Comparison of ENCODE assay signal across 20 mouse cellular contexts in the genomic region with DNA sequence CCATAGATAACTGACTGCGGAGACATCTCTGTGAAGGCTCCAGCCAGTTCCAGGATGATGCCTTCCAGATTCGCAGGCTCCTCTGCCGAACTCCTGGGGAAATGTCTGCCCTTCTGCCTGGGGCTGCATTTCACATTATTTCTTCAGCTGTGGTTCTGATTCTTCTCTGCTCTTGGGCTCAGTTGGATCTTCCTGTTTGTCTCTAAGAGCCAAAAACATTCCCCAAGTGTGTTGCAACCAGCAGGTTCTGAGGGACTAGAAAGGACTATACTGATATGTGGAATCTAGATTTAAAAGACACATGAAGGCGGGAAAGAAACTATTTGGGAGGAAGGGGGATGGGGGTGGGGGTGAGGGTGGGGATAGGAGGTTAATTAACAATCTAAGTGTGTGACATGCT.
DNase-seq lines count a peak whose midpoint lies in the region; ATAC-seq and TF ChIP-seq lines count a peak whose summit lies in the region.
"Had no signal": no experiment of that assay in that cellular context is flagged by ENCODE, and none has a peak within 500 bp of the region (broad histone marks: within the 10 kb centered on the region; RNA-seq: fewer than 3 reads in every experiment).

No protein-coding gene starts in this region.

- TF ChIP-seq EP300 in heart, adult 2 months (IDR thresholded peaks at IDR 0.05; ENCODE audit: insufficient read depth, low read depth, low read length), result no peak

- no peaks in the 10 kb centered on the region for H3K79me2 ChIP-seq in heart, adult 2 months (replicated peaks; ENCODE audit: control insufficient read depth, insufficient read depth, low read length)

- DNase-seq in heart, adult 2 months, result peak; percentile 18 to 30
- DNase-seq in heart, postnatal 14 days, result no peak
- DNase-seq in layer of hippocampus, adult 2 months (ENCODE audit: low spot score in 2 of 2), result no peak
- DNase-seq in layer of hippocampus, adult 18-20 months (ENCODE audit: low spot score in 2 of 2), result no peak
- DNase-seq in embryonic facial prominence, embryonic 14.5 days (ENCODE audit: low spot score), result no peak
- DNase-seq in liver, result no peak
- DNase-seq: adrenal gland, postnatal 14 days; cerebellum, adult 8-10 months; lung, adult 18-20 months; thymus, adult 2 months; thymus, postnatal 4 days had no signal

- no peak overlapping the region for H3K4me3 ChIP-seq in heart, adult 2 months
- no peak overlapping the region for H3K4me3 ChIP-seq in layer of hippocampus, adult 2 months
- H3K4me3 ChIP-seq in embryonic facial prominence, embryonic 14.5 days (ENCODE audit: low read depth, low read length), result no peak overlapping the region
- no peak overlapping the region for H3K4me3 ChIP-seq in small intestine, adult 2 months (ENCODE audit: low read depth, low read length)
- H3K4me3 ChIP-seq: erythroblast, embryonic 14.5 days; hindbrain, embryonic 13.5 days; left cerebral cortex, adult 2 months; midbrain, embryonic 10.5 days had no signal

- no peaks in the 10 kb centered on the region; the same call in 1 of the 2 replicates for H3K4me1 ChIP-seq in heart, adult 2 months (ENCODE audit: control insufficient read depth, insufficient read depth, low read length)
- H3K4me1 ChIP-seq in embryonic facial prominence, embryonic 14.5 days (ENCODE audit: control insufficient read depth, insufficient read depth, low read length), result peaks cover 38% of the 10 kb centered on the region
- peaks cover 2% of the 10 kb centered on the region; the same call in 1 of the 2 replicates for H3K4me1 ChIP-seq in small intestine, adult 2 months (ENCODE audit: control insufficient read depth, insufficient read depth, insufficient read length, low read length)

- no peak overlapping the region for H3K9ac ChIP-seq in heart, adult 2 months (ENCODE audit: low read depth, low read length)
- H3K9ac ChIP-seq in embryonic facial prominence, embryonic 14.5 days (ENCODE audit: low read depth, low read length), result no peak overlapping the region
- H3K9ac ChIP-seq: hindbrain, embryonic 13.5 days had no signal

- intact Hi-C loops in heart, adult 2 months (cut with DNase I), result no loop called here
- intact Hi-C loops in heart, postnatal 14 days (cut with DNase I), result no loop called here

- no peak for TF ChIP-seq CTCF in heart, adult 2 months (IDR thresholded peaks at IDR 0.05)
- TF ChIP-seq CTCF in layer of hippocampus, adult 2 months (conservative IDR thresholded peaks at IDR 0.05), result no peak
- no peak for TF ChIP-seq CTCF in small intestine, adult 2 months (IDR thresholded peaks at IDR 0.05; ENCODE audit: extremely low read depth, insufficient read length, insufficient replicate concordance, low read depth, low read length)

- no peaks in the 10 kb centered on the region for H3K36me3 ChIP-seq in heart, adult 2 months (ENCODE audit: control insufficient read depth, insufficient read depth, low read length)
- H3K36me3 ChIP-seq in embryonic facial prominence, embryonic 14.5 days (ENCODE audit: control insufficient read depth, insufficient read depth, low read length), result no peaks in the 10 kb centered on the region
- H3K36me3 ChIP-seq in small intestine, adult 2 months (ENCODE audit: control insufficient read depth, insufficient read depth, low read length), result no peaks in the 10 kb centered on the region
- H3K36me3 ChIP-seq: hindbrain, embryonic 13.5 days; midbrain, embryonic 10.5 days had no signal

- no peak for ATAC-seq in embryonic facial prominence, embryonic 14.5 days (ENCODE audit: low read depth)
- ATAC-seq: activated CD4-positive, CD25-positive, alpha-beta regulatory T cell, adult 4 months; forebrain, embryonic 14.5 days had no signal

- WGBS in heart, adult 2 months, result 74% methylated on average over 4 of the region's 4 CpGs
- 70% methylated on average over 4 of the region's 4 CpGs for WGBS in embryonic facial prominence, embryonic 14.5 days
- WGBS in small intestine, adult 2 months, result 87% methylated on average over 4 of the region's 4 CpGs

- H3K27me3 ChIP-seq in heart, adult 2 months (ENCODE audit: control insufficient read depth, insufficient read depth, low read length), result no peaks in the 10 kb centered on the region
- no peaks in the 10 kb centered on the region for H3K27me3 ChIP-seq in embryonic facial prominence, embryonic 14.5 days (replicated peaks; ENCODE audit: control insufficient read depth, insufficient read depth, low read length)
- no peaks in the 10 kb centered on the region for H3K27me3 ChIP-seq in small intestine, adult 2 months (ENCODE audit: control insufficient read depth, insufficient read depth, low read length)
- H3K27me3 ChIP-seq: hindbrain, embryonic 13.5 days had no signal

- H3K27ac ChIP-seq in heart, adult 2 months, result peak overlapping the region; percentile 62
- H3K27ac ChIP-seq in layer of hippocampus, adult 2 months, result peak overlapping the region; percentile 43; the same call in 1 of the 2 replicates
- H3K27ac ChIP-seq in embryonic facial prominence, embryonic 14.5 days (replicated peaks; ENCODE audit: low read depth, low read length), result peak overlapping the region; percentile 77
- H3K27ac ChIP-seq in small intestine, adult 2 months (ENCODE audit: insufficient read depth, low read depth, low read length), result peak overlapping the region; percentile 29; the same call in 1 of the 2 replicates
- H3K27ac ChIP-seq: left cerebral cortex, adult 2 months; midbrain, embryonic 10.5 days; stomach, postnatal 0 days had no signal

- no peak for TF ChIP-seq POLR2A in heart, adult 2 months (IDR thresholded peaks at IDR 0.05; ENCODE audit: insufficient read depth, low read depth, low read length)
- TF ChIP-seq POLR2A in small intestine, adult 2 months (IDR thresholded peaks at IDR 0.05; ENCODE audit: low read depth, low read length), result no peak

- H3K9me3 ChIP-seq in embryonic facial prominence, embryonic 14.5 days (ENCODE audit: control insufficient read depth, low read length), result no peaks in the 10 kb centered on the region
- H3K9me3 ChIP-seq: hindbrain, embryonic 13.5 days; midbrain, embryonic 10.5 days had no signal

- no peak overlapping the region for H3K4me2 ChIP-seq in embryonic facial prominence, embryonic 14.5 days (ENCODE audit: low read depth, low read length)
- H3K4me2 ChIP-seq: hindbrain, embryonic 13.5 days; liver, embryonic 11.5 days had no signal

Comparison
In these comparisons a context has a peak if more than half of its experiments do, and no peak if none do; other contexts are left out.
1. DNase-seq: peak in heart, adult 2 months (2 of 2); none in heart, postnatal 14 days (0 of 2), layer of hippocampus, adult 2 months (0 of 2), layer of hippocampus, adult 18-20 months (0 of 2), embryonic facial prominence, embryonic 14.5 days (single experiment) and liver (single experiment).
2. Peak in every context shown above with its lines, with median percentiles within 50 percentile points of each other: H3K27ac ChIP-seq.